Mouse (Mus musculus) cortical plate, adult 2 months (tissue): Measurements from ENCODE around the gene Serpinb1a. TPM values are rescaled to one million over a fixed set of nuclear protein-coding genes. Genes with fewer than 3 reads are reported as not detected.
"Not testable (repeated sequence)": the region's sequence is repeated elsewhere in the genome, so short reads cannot be mapped to it uniquely, and the experiment has no call there.

Source experiments
- H3K27ac ChIP-seq: fragments of 200-500 bp; 2 replicates; pipeline ENCODE4 v1.5.1; 2012; ENCODE audit warnings: low read length, control low read depth, inconsistent platforms; ENCODE audit not compliant: insufficient read depth
- H3K4me1 ChIP-seq: fragments of 200-500 bp; 2 replicates; pipeline ENCODE4 v1.6.1; 2011; ENCODE audit warnings: low read length; ENCODE audit not compliant: control insufficient read depth, insufficient read depth
- H3K4me3 ChIP-seq: fragments of 200-500 bp; 2 replicates; pipeline ENCODE4 v1.5.1; 2011; ENCODE audit warnings: mild to moderate bottlenecking, low read length, control low read depth; ENCODE audit not compliant: insufficient read depth
- CTCF ChIP-seq: fragments of 200-500 bp; IDR thresholded peaks from 2 replicates; pipeline ENCODE4 v1.5.1; 2011; ENCODE audit warnings: mild to moderate bottlenecking, control low read depth, low read length; ENCODE audit not compliant: insufficient read depth; ENCODE audit errors: extremely low read depth
- POLR2A ChIP-seq: fragments of 200-500 bp; IDR thresholded peaks from 2 replicates; pipeline ENCODE4 v1.6.1; 2011; ENCODE audit warnings: mild to moderate bottlenecking, low read length, control low read depth; ENCODE audit not compliant: insufficient read depth; ENCODE audit errors: extremely low read depth
- polyA plus RNA-seq: library from polyadenylated mRNA; depleted of rRNA; stranded (reverse); fragments of >200 nt; gene quantifications from 2 replicates; pipeline ENCODE4 v1.2.3, GENCODE M21; 2012

The Serpinb1a gene
- polyA plus RNA-seq, 1 experiment: 15.1 TPM

GRCm38 (mm10) chr13:32866484-32866883 lies 15.5 kb upstream of the Serpinb1a start:
- TF ChIP-seq POLR2A (no peak), CTCF (peak; percentile 88)
- Histone ChIP-seq H3K4me3 (no peak overlapping the region), H3K4me1 (no peaks in the 10 kb centered on the region), H3K27ac (no peak overlapping the region)

GRCm38 (mm10) chr13:32865591-32865990 lies 14.6 kb upstream of the Serpinb1a start:
- no peaks in the 10 kb centered on the region for H3K4me1 ChIP-seq
- no peak overlapping the region for H3K4me3 ChIP-seq
- TF ChIP-seq POLR2A (no peak), CTCF (no peak)
- H3K27ac ChIP-seq: no peak overlapping the region

GRCm38 (mm10) chr13:32864529-32864928 lies 13.5 kb upstream of the Serpinb1a start:
- H3K4me1 ChIP-seq, H3K27ac ChIP-seq, H3K4me3 ChIP-seq: not testable (repeated sequence)

GRCm38 (mm10) chr13:32863456-32863855 lies 12.5 kb upstream of the Serpinb1a start:
- Histone ChIP-seq H3K4me3 (no peak overlapping the region), H3K4me1 (no peaks in the 10 kb centered on the region), H3K27ac (no peak overlapping the region)
- no peak for TF ChIP-seq POLR2A
- TF ChIP-seq CTCF: no peak

GRCm38 (mm10) chr13:32860821-32861220 lies 9.8 kb upstream of the Serpinb1a start:
- TF ChIP-seq CTCF: no peak
- TF ChIP-seq POLR2A: no peak
- Histone ChIP-seq H3K4me1 (no peaks in the 10 kb centered on the region), H3K4me3 (no peak overlapping the region), H3K27ac (no peak overlapping the region)

- Histone ChIP-seq H3K4me1 (no peaks in the 10 kb centered on the region), H3K4me3 (no peak overlapping the region), H3K27ac (no peak overlapping the region)
- TF ChIP-seq CTCF (no peak), POLR2A (no peak)
Observed at GRCm38 (mm10) chr13:32853073-32853472, 2.1 kb upstream of the Serpinb1a start.

- Histone ChIP-seq H3K4me3 (no peak overlapping the region), H3K4me1 (no peaks in the 10 kb centered on the region), H3K27ac (no peak overlapping the region)
- TF ChIP-seq POLR2A (no peak), CTCF (no peak)
Observed at GRCm38 (mm10) chr13:32852539-32852938, 1.6 kb upstream of the Serpinb1a start.

GRCm38 (mm10) chr13:32851967-32852366 lies 982 bp upstream of the Serpinb1a start:
- TF ChIP-seq POLR2A (no peak), CTCF (peak; percentile 68)
- no peak overlapping the region for H3K4me3 ChIP-seq

GRCm38 (mm10) chr13:32850156-32850555 lies 829 bp downstream of the Serpinb1a start:
- Histone ChIP-seq H3K27ac (no peak overlapping the region), H3K4me1 (no peaks in the 10 kb centered on the region), H3K4me3 (no peak overlapping the region)
- no peak for TF ChIP-seq CTCF
- TF ChIP-seq POLR2A: no peak

More at GRCm38 (mm10) chr13:32851967-32852366, 982 bp upstream of the Serpinb1a start:
- Histone ChIP-seq H3K27ac (no peak overlapping the region), H3K4me1 (no peaks in the 10 kb centered on the region)

- TF ChIP-seq CTCF: no peak
- no peak for TF ChIP-seq POLR2A
- Histone ChIP-seq H3K4me3 (no peak overlapping the region), H3K4me1 (no peaks in the 10 kb centered on the region), H3K27ac (no peak overlapping the region)
Observed at GRCm38 (mm10) chr13:32849531-32850123, 1.4 kb downstream of the Serpinb1a start.
